Mouse (Mus musculus): ENCODE data around the gene Arhgap8. TPM values are rescaled to one million over a fixed set of nuclear protein-coding genes. Genes with fewer than 3 reads are reported as not detected.

The Arhgap8 gene
- total RNA-seq, 2 experiments from 2014 or later, result 0.40 TPM; not detected in 1

Other genes starting within 250 kb of the Arhgap8 start
- gene Rtl6, start 162.2 kb upstream of the Arhgap8 start, total RNA-seq (2021), result 10 to 100 TPM; 57.5 to 65.8 TPM
- gene Prr5, start 50.4 kb upstream of the Arhgap8 start, total RNA-seq (2021), result 10 to 100 TPM; 11.9 to 13.7 TPM
- gene Phf21b, start 136.0 kb downstream of the Arhgap8 start, total RNA-seq (2021), result 10 to 100 TPM; 15.3 to 16.1 TPM
- 1 to 10 TPM in 1 of 2 experiments, under 1 TPM in 1; 0.94 to 1.1 TPM for gene Gm29666, start 200.0 kb downstream of the Arhgap8 start, total RNA-seq (2021)
- gene Nup50, start 203.4 kb downstream of the Arhgap8 start, total RNA-seq (2021), result 10 to 100 TPM; 31.2 to 31.7 TPM